9 mouse cellular contexts compared by ENCODE assay signal in the genomic region with DNA sequence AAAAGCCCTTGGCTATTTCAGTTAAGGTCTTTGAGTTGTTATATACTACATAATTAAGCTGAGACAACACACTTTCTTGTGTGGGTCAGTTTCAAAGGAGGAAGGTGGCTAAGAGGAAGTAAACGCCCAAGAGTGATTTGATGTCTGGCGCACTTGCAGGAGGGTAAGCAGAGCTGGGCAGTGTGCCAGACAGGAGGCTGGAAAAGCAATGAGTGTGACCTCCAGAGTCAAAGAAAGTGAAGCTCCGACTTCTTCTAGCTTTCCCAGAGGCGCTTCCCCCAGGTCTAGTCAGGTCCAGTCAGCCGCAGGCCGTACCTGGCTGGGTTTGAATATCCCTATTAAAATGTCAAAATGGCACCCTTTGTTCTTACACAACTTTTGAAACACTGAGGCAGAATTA. TPM values are rescaled to one million over a fixed set of nuclear protein-coding genes. Genes with fewer than 3 reads are reported as not detected.
A peak's percentile ranks its signal among the peaks of the same experiment; 100 is the strongest.
DNase-seq lines count a peak whose midpoint lies in the region; ATAC-seq lines count a peak whose summit lies in the region.
"Had no signal": no experiment of that assay in that cellular context is flagged by ENCODE, and none has a peak within 500 bp of the region (broad histone marks: within the 10 kb centered on the region; RNA-seq: fewer than 3 reads in every experiment).

No protein-coding gene starts in this region.

- H3K9ac ChIP-seq in hindbrain, embryonic 11.5 days (ENCODE audit: low read depth, low read length): no peak overlapping the region

- H3K27me3 ChIP-seq in limb, embryonic 10.5 days (ENCODE audit: low read depth, poor library complexity, severe bottlenecking): no peaks in the 10 kb centered on the region
- no peaks in the 10 kb centered on the region for H3K27me3 ChIP-seq in hindbrain, embryonic 11.5 days (ENCODE audit: control insufficient read depth, insufficient read depth, low read length)

- no peak overlapping the region for H3K27ac ChIP-seq in limb, embryonic 10.5 days
- H3K27ac ChIP-seq in hindbrain, embryonic 11.5 days (ENCODE audit: low read depth, low read length): no peak overlapping the region

- no peaks in the 10 kb centered on the region for H3K9me3 ChIP-seq in limb, embryonic 10.5 days (replicated peaks)
- no peaks in the 10 kb centered on the region for H3K9me3 ChIP-seq in hindbrain, embryonic 11.5 days (ENCODE audit: control insufficient read depth, low read length)

- H3K36me3 ChIP-seq in limb, embryonic 10.5 days: no peaks in the 10 kb centered on the region
- peaks cover 4% of the 10 kb centered on the region; the same call in 1 of the 2 replicates for H3K36me3 ChIP-seq in hindbrain, embryonic 11.5 days (ENCODE audit: control insufficient read depth, insufficient read depth, low read length)

- DNase-seq in right cerebral cortex, postnatal 4 days: peak; percentile 7
- DNase-seq in right cerebral cortex, postnatal 25 days: no peak
- DNase-seq in gastrocnemius, postnatal 14 days: peak; percentile 32
- peak; percentile 64 for DNase-seq in kidney, adult 9 months
- no peak for DNase-seq in limb, embryonic 10.5 days (ENCODE audit: low spot score)
- no peak for DNase-seq in layer of hippocampus, postnatal 36 days
- no peak for DNase-seq in hindbrain, embryonic 11.5 days (ENCODE audit: low spot score)

- H3K4me1 ChIP-seq in limb, embryonic 10.5 days: no peaks in the 10 kb centered on the region
- no peaks in the 10 kb centered on the region for H3K4me1 ChIP-seq in hindbrain, embryonic 11.5 days (replicated peaks; ENCODE audit: control insufficient read depth, insufficient read depth, low read length)

- WGBS in limb, embryonic 10.5 days: 88% methylated on average over 6 of the region's 6 CpGs
- 85% methylated on average over 6 of the region's 6 CpGs for WGBS in hindbrain, embryonic 11.5 days

- no peak overlapping the region for H3K4me3 ChIP-seq in limb, embryonic 10.5 days
- no peak overlapping the region for H3K4me3 ChIP-seq in hindbrain, embryonic 11.5 days (ENCODE audit: low read depth, low read length)
- H3K4me3 ChIP-seq: myocyte had no signal

- ATAC-seq in neutrophil, adult 5-6 weeks (ENCODE audit: extremely low read depth, insufficient number of reproducible peaks, low FRiP score, poor library complexity, severe bottlenecking): peak; percentile 48; the same call in 1 of the 2 replicates
- no peak for ATAC-seq in hindbrain, embryonic 11.5 days (ENCODE audit: low FRiP score)

- intact Hi-C loops in gastrocnemius, postnatal 14 days (cut with DNase I; ENCODE audit: low total_unique reads): no loop called here

- no peak overlapping the region for H3K4me2 ChIP-seq in hindbrain, embryonic 11.5 days (replicated peaks; ENCODE audit: low read depth, low read length)

RNA-seq across cellular contexts. Expression of gene Jam2, which starts 28.3 kb away (rescaled TPM):
- 10 to 100 TPM; 19.4 to 24.7 TPM for total RNA-seq in gastrocnemius, postnatal 14 days (2021)
- not detected in 2 replicates for total RNA-seq in neutrophil, adult 5-6 weeks (2017)
- 0.89 and 1.4 TPM in 2 replicates for polyA plus RNA-seq in limb, embryonic 10.5 days (2016; fragmentation: Nextera tagmentation; extraction: Ambion mirVana)
- total RNA-seq in layer of hippocampus, postnatal 36 days (2021): 10 to 100 TPM; 21.2 to 22.3 TPM
- polyA plus RNA-seq in hindbrain, embryonic 11.5 days (2014; fragmentation: Nextera tagmentation; extraction: Ambion mirVana): 70.4 and 80.0 TPM in 2 replicates

RNA-seq across cellular contexts. Expression of gene Gabpa, which starts 32.5 kb away (rescaled TPM):
- total RNA-seq in gastrocnemius, postnatal 14 days (2021): 10 to 100 TPM; 25.5 to 26.7 TPM
- 63.4 and 74.1 TPM in 2 replicates for total RNA-seq in neutrophil, adult 5-6 weeks (2017)
- 35.6 and 39.5 TPM in 2 replicates for polyA plus RNA-seq in limb, embryonic 10.5 days (2016; fragmentation: Nextera tagmentation; extraction: Ambion mirVana)
- total RNA-seq in layer of hippocampus, postnatal 36 days (2021): 10 to 100 TPM; 29.1 to 29.8 TPM
- 34.8 and 40.3 TPM in 2 replicates for polyA plus RNA-seq in hindbrain, embryonic 11.5 days (2014; fragmentation: Nextera tagmentation; extraction: Ambion mirVana)

RNA-seq across cellular contexts. Expression of gene Atp5j, which starts 33.2 kb away (rescaled TPM):
- total RNA-seq in gastrocnemius, postnatal 14 days (2021): 1,000 to 10,000 TPM; 1,010 to 1,148 TPM
- total RNA-seq in neutrophil, adult 5-6 weeks (2017): 91.5 and 129 TPM in 2 replicates
- 860 and 883 TPM in 2 replicates for polyA plus RNA-seq in limb, embryonic 10.5 days (2016; fragmentation: Nextera tagmentation; extraction: Ambion mirVana)
- total RNA-seq in layer of hippocampus, postnatal 36 days (2021): 100 to 1,000 TPM; 360 to 363 TPM
- polyA plus RNA-seq in hindbrain, embryonic 11.5 days (2014; fragmentation: Nextera tagmentation; extraction: Ambion mirVana): 760 and 772 TPM in 2 replicates

Comparison
In these comparisons a context has a peak if more than half of its experiments do, and no peak if none do; other contexts are left out.
1. DNase-seq: peak in right cerebral cortex, postnatal 4 days (single experiment), gastrocnemius, postnatal 14 days (single experiment) and kidney, adult 9 months (single experiment); none in right cerebral cortex, postnatal 25 days (single experiment), limb, embryonic 10.5 days (single experiment), layer of hippocampus, postnatal 36 days (0 of 2) and hindbrain, embryonic 11.5 days (single experiment).
2. RNA of gene Jam2, which starts 28.3 kb away (total RNA-seq): 19.4 to 24.7 TPM in gastrocnemius, postnatal 14 days and 21.2 to 22.3 TPM in layer of hippocampus, postnatal 36 days; not detected in neutrophil, adult 5-6 weeks; every median in the first group is over 10 times any median in the second.